Mouse (Mus musculus) lung, adult 2 months (tissue): ENCODE results near the gene Dmac2.

ENCODE experiments used
- CTCF ChIP-seq: fragments of 200-500 bp; IDR thresholded peaks from 2 replicates; pipeline ENCODE4 v1.5.1; 2011; ENCODE audit warnings: mild to moderate bottlenecking, low read length, control low read depth; ENCODE audit not compliant: insufficient read depth
- POLR2A ChIP-seq: fragments of 200-500 bp; IDR thresholded peaks from 2 replicates; pipeline ENCODE4 v1.6.1; 2011; ENCODE audit warnings: low read depth, mild to moderate bottlenecking, control low read depth, low read length, borderline replicate concordance; ENCODE audit errors: extremely low read depth

GRCm38 (mm10) chr7:25620751-25621150 is 1.5 kb downstream of the Dmac2 start:
- no peak for TF ChIP-seq CTCF
- TF ChIP-seq POLR2A: no peak
